Mouse (Mus musculus) heart, embryonic 15.5 days (tissue): ENCODE measurements at regions not wholly inside any gene's neighbourhood (a gene's known extent, or its start where the extent isn't known, plus 50 kb on each side); places are given as distances from the start of the nearest gene placed in this dataset.

Experiments used
- ATAC-seq: fragments of 200-750 bp; cut with Nextera tagmentation; replicated peaks from 2 replicates; pipeline ENCODE4 v1.8.0; 2017; ENCODE audit warnings: low read depth, moderate TSS enrichment; ENCODE audit not compliant: insufficient number of reproducible peaks, insufficient read depth, low FRiP score
- H3K27ac ChIP-seq: fragments of 300-500 bp; sonication (generic); 2 replicates; pipeline ENCODE4 v1.5.1; 2015; ENCODE audit warnings: mild to moderate bottlenecking, inconsistent platforms
- H3K27me3 ChIP-seq: fragments of 300-500 bp; sonication (generic); 2 replicates; pipeline ENCODE4 v1.6.1; 2015; ENCODE audit warnings: inconsistent platforms
- H3K36me3 ChIP-seq: fragments of 300-500 bp; sonication (generic); 2 replicates; pipeline ENCODE4 v1.6.1; 2015; ENCODE audit warnings: mild to moderate bottlenecking, inconsistent platforms
- H3K4me1 ChIP-seq: fragments of 300-500 bp; sonication (generic); replicated peaks from 2 replicates; pipeline ENCODE4 v1.6.1; 2015; ENCODE audit warnings: inconsistent platforms
- H3K4me2 ChIP-seq: fragments of 300-500 bp; sonication (generic); 2 replicates; pipeline ENCODE4 v1.6.1; 2015; ENCODE audit warnings: inconsistent platforms, mild to moderate bottlenecking, moderate library complexity
- H3K4me3 ChIP-seq: fragments of 300-500 bp; sonication (generic); 2 replicates; pipeline ENCODE4 v1.5.1; 2015; ENCODE audit warnings: mild to moderate bottlenecking, inconsistent platforms
- H3K9ac ChIP-seq: fragments of 300-500 bp; sonication (generic); 2 replicates; pipeline ENCODE4 v1.6.1; 2015; ENCODE audit warnings: mild to moderate bottlenecking, inconsistent platforms
- H3K9me3 ChIP-seq: fragments of 300-500 bp; sonication (generic); replicated peaks from 2 replicates; pipeline ENCODE4 v1.6.1; 2016; ENCODE audit warnings: inconsistent platforms
- WGBS: fragments of 180-500 bp; shearing (Covaris S2); methylation state at CpG from one replicate; pipeline ENCODE4 v1.1.7; 2015; ENCODE audit warnings: mixed read lengths; 5-methylcytosine and 5-hydroxymethylcytosine counted together

DNA sequence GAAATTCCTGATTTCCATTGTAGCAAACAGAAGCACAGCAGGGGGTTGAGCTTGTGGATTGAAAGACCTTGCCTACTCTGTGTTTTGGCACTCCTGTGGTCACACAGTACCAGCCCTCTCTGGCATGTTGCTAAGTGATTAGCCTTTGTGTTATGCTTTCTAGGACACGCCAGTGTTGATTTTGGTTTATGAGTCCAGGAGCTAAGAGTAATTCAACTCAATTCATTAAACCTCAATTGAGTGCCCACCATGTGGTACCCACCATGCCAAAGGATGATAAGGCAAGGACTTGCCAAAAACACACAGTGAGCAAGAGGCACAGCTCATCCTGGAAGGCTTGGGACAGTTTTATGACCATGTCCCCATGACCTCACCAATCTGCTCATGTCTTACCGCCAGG lies 221.1 kb upstream of the Sox14 start:
- no peak overlapping the region for H3K9ac ChIP-seq
- no peaks in the 10 kb centered on the region for H3K36me3 ChIP-seq
- H3K27me3 ChIP-seq = no peaks in the 10 kb centered on the region
- no peaks in the 10 kb centered on the region for H3K4me1 ChIP-seq
- ATAC-seq = no peak
- no peak overlapping the region for H3K4me2 ChIP-seq
- no peaks in the 10 kb centered on the region for H3K9me3 ChIP-seq
- WGBS = 69% methylated on average over 2 of the region's 2 CpGs
- no peak overlapping the region for H3K4me3 ChIP-seq
- H3K27ac ChIP-seq = no peak overlapping the region

DNA sequence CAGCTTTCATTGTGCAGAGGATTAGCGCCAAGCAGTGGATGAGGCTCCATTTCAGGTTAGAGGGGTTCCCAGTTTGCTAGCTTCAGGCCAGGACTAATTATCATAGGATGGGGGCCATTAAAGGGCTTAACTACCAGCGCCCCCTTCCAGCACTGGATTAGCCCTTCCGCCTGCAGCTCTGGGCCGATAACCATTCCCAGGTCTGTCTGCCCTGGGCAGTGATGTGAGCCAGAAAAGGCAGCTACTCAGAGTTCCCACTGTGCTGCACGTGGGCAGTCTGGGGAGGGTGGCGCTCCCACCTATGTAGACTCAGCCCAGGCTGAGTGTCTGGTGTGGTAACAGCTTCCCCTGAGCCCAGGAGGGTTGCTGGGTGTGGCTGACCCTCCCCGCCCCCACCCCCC lies 219.6 kb upstream of the Sox14 start:
- no peaks in the 10 kb centered on the region for H3K27me3 ChIP-seq
- H3K4me2 ChIP-seq = no peak overlapping the region
- no peak overlapping the region for H3K9ac ChIP-seq
- no peak overlapping the region for H3K4me3 ChIP-seq
- H3K36me3 ChIP-seq = no peaks in the 10 kb centered on the region
- no peaks in the 10 kb centered on the region for H3K9me3 ChIP-seq
- 30% methylated on average over 7 of the region's 7 CpGs for WGBS
- ATAC-seq = no peak
- H3K4me1 ChIP-seq = no peaks in the 10 kb centered on the region
- no peak overlapping the region for H3K27ac ChIP-seq

GRCm38 (mm10) chr9:100094956-100095558 lies 219.1 kb upstream of the Sox14 start:
- no peaks in the 10 kb centered on the region for H3K9me3 ChIP-seq
- H3K4me1 ChIP-seq = no peaks in the 10 kb centered on the region
- H3K27ac ChIP-seq = no peak overlapping the region
- H3K9ac ChIP-seq = no peak overlapping the region
- H3K4me3 ChIP-seq = no peak overlapping the region
- 71% methylated on average over 6 of the region's 6 CpGs for WGBS
- H3K36me3 ChIP-seq = no peaks in the 10 kb centered on the region
- no peaks in the 10 kb centered on the region for H3K27me3 ChIP-seq
- H3K4me2 ChIP-seq = no peak overlapping the region
- no peak for ATAC-seq

GRCm38 (mm10) chr9:100071141-100071540 lies 195.2 kb upstream of the Sox14 start:
- H3K27me3 ChIP-seq = no peaks in the 10 kb centered on the region
- H3K9me3 ChIP-seq = no peaks in the 10 kb centered on the region
- no peak overlapping the region for H3K4me2 ChIP-seq
- 83% methylated on average over 5 of the region's 5 CpGs for whole genome bisulfite sequencing
- ATAC-seq = no peak
- H3K4me1 ChIP-seq = no peaks in the 10 kb centered on the region
- H3K4me3 ChIP-seq = no peak overlapping the region
- no peaks in the 10 kb centered on the region for H3K36me3 ChIP-seq
- H3K27ac ChIP-seq = no peak overlapping the region
- H3K9ac ChIP-seq = no peak overlapping the region

DNA sequence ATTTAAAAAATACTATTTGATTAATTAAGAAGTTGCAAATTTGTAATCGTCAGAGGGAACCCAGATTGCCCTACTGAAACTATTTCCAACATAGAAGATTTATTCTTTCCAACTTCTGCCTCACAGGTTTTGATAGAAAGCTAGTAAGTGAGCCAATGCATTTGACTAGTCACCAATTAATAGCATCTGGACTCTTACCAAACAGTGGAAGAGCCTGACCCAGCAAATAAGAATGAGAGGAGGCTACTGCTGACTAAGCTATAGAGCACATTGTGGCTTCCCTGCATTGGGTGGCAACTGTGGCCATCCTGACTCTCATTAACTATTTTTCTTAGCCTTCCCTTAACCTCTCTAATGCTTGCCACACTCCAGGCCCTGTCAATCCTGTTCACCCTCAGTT lies 182.6 kb upstream of the Sox14 start:
- no peaks in the 10 kb centered on the region for H3K36me3 ChIP-seq
- no peak overlapping the region for H3K4me2 ChIP-seq
- no peaks in the 10 kb centered on the region for H3K4me1 ChIP-seq
- no peak overlapping the region for H3K9ac ChIP-seq
- H3K27me3 ChIP-seq = no peaks in the 10 kb centered on the region
- H3K4me3 ChIP-seq = no peak overlapping the region
- no peak for ATAC-seq
- WGBS = 72% methylated on average over 1 of the region's 1 CpGs
- no peaks in the 10 kb centered on the region for H3K9me3 ChIP-seq
- H3K27ac ChIP-seq = no peak overlapping the region

DNA sequence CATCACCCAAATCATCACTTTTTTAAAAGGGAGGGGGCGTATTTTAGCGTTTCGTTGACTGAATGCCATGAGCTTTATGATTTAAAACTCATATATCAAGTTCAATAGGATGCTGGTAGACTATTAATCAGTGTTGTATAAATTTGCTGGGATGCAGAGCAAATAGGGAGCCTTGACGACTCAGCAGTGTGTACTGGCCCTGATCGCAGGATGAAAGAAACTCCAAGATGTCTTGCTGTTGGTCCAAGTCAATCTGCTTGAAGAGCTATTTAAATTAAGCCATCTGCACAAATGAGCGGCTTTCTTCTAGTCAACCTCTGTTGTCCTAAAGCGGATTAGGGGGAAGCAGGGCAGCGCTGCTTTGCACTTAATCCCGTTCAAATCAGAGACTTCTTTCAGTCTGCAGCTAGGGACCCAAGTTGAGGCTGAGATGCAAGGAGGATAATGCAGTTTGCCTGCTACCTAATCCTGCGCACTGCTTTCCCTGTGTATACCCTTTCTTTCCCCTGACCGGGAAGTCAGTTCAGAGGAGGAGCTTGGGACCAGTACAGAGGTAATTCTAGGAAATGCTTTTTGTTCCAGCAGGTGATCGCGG lies 170.3 kb upstream of the Sox14 start:
- 59% methylated on average over 13 of the region's 13 CpGs for WGBS
- H3K4me2 ChIP-seq = no peak overlapping the region
- H3K4me3 ChIP-seq = no peak overlapping the region
- H3K36me3 ChIP-seq = no peaks in the 10 kb centered on the region
- H3K27me3 ChIP-seq = no peaks in the 10 kb centered on the region
- H3K9ac ChIP-seq = no peak overlapping the region
- H3K9me3 ChIP-seq = no peaks in the 10 kb centered on the region
- no peak for ATAC-seq
- H3K4me1 ChIP-seq = no peaks in the 10 kb centered on the region
- H3K27ac ChIP-seq = no peak overlapping the region

DNA sequence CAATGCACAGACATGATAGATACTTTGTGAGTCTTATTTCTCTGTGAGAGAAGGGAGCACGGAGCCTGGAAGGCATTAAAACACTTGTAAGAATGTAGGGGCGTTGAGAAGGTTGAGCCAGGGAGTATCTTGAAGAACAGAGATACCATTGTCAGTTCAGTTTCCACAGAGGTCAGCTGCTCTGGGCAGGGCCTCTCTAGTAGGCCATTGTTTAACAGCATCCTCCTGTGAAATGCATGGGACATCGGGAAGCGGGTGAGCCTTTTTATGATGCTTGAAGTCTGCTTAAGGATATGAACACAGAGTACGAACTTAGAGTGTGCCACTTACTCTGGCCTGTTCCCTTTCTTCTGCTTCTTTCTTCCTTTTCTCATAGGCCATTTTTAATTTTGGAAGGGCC lies 169.7 kb upstream of the Sox14 start:
- no peak overlapping the region for H3K27ac ChIP-seq
- WGBS = 65% methylated on average over 5 of the region's 5 CpGs
- no peak overlapping the region for H3K4me2 ChIP-seq
- H3K9ac ChIP-seq = no peak overlapping the region
- no peaks in the 10 kb centered on the region for H3K27me3 ChIP-seq
- ATAC-seq = no peak
- H3K4me3 ChIP-seq = no peak overlapping the region
- H3K36me3 ChIP-seq = no peaks in the 10 kb centered on the region
- no peaks in the 10 kb centered on the region for H3K9me3 ChIP-seq
- no peaks in the 10 kb centered on the region for H3K4me1 ChIP-seq

- H3K9ac ChIP-seq = no peak overlapping the region
- H3K4me3 ChIP-seq = no peak overlapping the region
- no peak for ATAC-seq
- H3K27ac ChIP-seq = no peak overlapping the region
- no peaks in the 10 kb centered on the region for H3K36me3 ChIP-seq
- 44% methylated on average over 6 of the region's 6 CpGs for WGBS
- no peaks in the 10 kb centered on the region for H3K27me3 ChIP-seq
- no peak overlapping the region for H3K4me2 ChIP-seq
- H3K9me3 ChIP-seq = no peaks in the 10 kb centered on the region
- no peaks in the 10 kb centered on the region for H3K4me1 ChIP-seq
Measured at GRCm38 (mm10) chr9:100041776-100042175, 165.8 kb upstream of the Sox14 start.

GRCm38 (mm10) chr9:100023641-100024040 lies 147.7 kb upstream of the Sox14 start:
- H3K36me3 ChIP-seq = no peaks in the 10 kb centered on the region
- no peak overlapping the region for H3K4me3 ChIP-seq
- no peaks in the 10 kb centered on the region for H3K9me3 ChIP-seq
- ATAC-seq = no peak
- no peak overlapping the region for H3K27ac ChIP-seq
- H3K9ac ChIP-seq = no peak overlapping the region
- no peak overlapping the region for H3K4me2 ChIP-seq
- WGBS = 41% methylated on average over 5 of the region's 5 CpGs
- no peaks in the 10 kb centered on the region for H3K27me3 ChIP-seq
- no peaks in the 10 kb centered on the region for H3K4me1 ChIP-seq

DNA sequence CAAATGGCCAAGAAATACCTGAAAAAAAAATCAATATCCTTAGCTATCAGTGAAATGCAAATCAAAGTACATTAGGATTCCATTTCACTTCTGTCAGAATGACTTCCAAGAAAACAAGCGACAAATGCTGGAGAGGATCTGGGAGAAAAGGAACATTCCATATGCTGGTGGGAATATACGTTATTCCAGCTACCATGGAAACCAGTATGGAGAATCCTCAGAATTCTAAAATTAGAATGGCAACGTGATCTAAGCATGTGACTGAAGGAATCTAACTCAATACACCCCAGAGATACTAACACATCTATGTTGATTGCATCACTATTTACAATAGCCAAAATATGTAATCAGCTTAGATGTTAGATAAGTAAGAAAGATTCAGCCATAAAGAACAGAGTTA lies 146.1 kb upstream of the Sox14 start:
- no peak for ATAC-seq
- H3K4me1 ChIP-seq = no peaks in the 10 kb centered on the region
- WGBS = 66% methylated on average over 3 of the region's 3 CpGs
- H3K9me3 ChIP-seq = no peaks in the 10 kb centered on the region
- H3K27ac ChIP-seq = no peak overlapping the region
- H3K4me2 ChIP-seq = no peak overlapping the region
- no peak overlapping the region for H3K9ac ChIP-seq
- no peak overlapping the region for H3K4me3 ChIP-seq
- no peaks in the 10 kb centered on the region for H3K27me3 ChIP-seq
- no peaks in the 10 kb centered on the region for H3K36me3 ChIP-seq

DNA sequence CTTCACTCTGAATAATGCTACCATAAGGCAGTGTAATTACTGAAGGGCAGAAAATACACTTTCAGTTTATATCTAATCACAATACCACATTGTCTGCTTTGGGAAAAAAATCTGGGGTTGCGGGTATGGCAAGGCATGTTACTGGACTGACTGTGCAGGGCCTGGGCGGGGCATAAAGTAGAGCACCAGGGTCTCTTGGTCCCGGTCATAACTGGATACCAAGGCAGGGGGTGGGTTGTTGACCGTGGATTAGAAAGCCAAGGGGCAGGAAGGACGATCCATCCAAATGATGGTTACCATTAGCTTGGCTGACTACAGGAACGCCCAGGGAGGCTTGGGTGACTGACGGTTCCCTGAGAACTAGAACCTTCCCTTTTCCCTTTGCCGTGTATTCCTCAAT lies 119.2 kb upstream of the Sox14 start:
- H3K9ac ChIP-seq = no peak overlapping the region
- peak overlapping the region; percentile 56 for H3K4me2 ChIP-seq
- H3K36me3 ChIP-seq = no peaks in the 10 kb centered on the region
- no peak for ATAC-seq
- peaks cover 28% of the 10 kb centered on the region for H3K27me3 ChIP-seq
- H3K4me3 ChIP-seq = no peak overlapping the region
- H3K27ac ChIP-seq = no peak overlapping the region
- WGBS = 48% methylated on average over 8 of the region's 8 CpGs
- H3K9me3 ChIP-seq = no peaks in the 10 kb centered on the region
- H3K4me1 ChIP-seq = peaks cover 5% of the 10 kb centered on the region; the same call in 1 of the 2 replicates
